Mouse (Mus musculus): ENCODE measurements around the gene Kmt2d. TPM values are rescaled to one million over a fixed set of nuclear protein-coding genes. Genes with fewer than 3 reads are reported as not detected.

Gene Kmt2d
- polyA plus RNA-seq, 1 experiment from 2014 or later: 8.5 TPM

GRCm38 (mm10) chr15:98851229-98851818 is 19.7 kb downstream of the Kmt2d start:
- Histone ChIP-seq H3K4me1 (ENCODE audit: control insufficient read depth, insufficient read depth, low read length) (no peaks in the 10 kb centered on the region), H3K27ac (ENCODE audit: low read length) (no peak overlapping the region), H3K27me3 (ENCODE audit: control insufficient read depth, insufficient read depth, low read length) (no peaks in the 10 kb centered on the region), H3K9me3 (replicated peaks; ENCODE audit: control insufficient read depth, low read length) (no peaks in the 10 kb centered on the region), H3K36me3 (ENCODE audit: control insufficient read depth, insufficient read depth) (peaks cover 94% of the 10 kb centered on the region), H3K4me2 (ENCODE audit: low read depth, low read length) (no peak overlapping the region), H3K4me3 (ENCODE audit: low read length) (no peak overlapping the region), H3K9ac (ENCODE audit: low read length) (no peak overlapping the region)
- 85% methylated on average over 21 of the region's 21 CpGs for WGBS
- no peak for ATAC-seq (replicated peaks; ENCODE audit: extremely low read depth, insufficient read depth, low FRiP score)

- no peaks in the 10 kb centered on the region for H3K4me1 ChIP-seq (ENCODE audit: control insufficient read depth, insufficient read depth, low read length)
- peaks cover 94% of the 10 kb centered on the region for H3K36me3 ChIP-seq (ENCODE audit: control insufficient read depth, insufficient read depth)
- no peak overlapping the region for H3K27ac ChIP-seq (ENCODE audit: low read length)
- H3K9ac ChIP-seq (ENCODE audit: low read length): no peak overlapping the region
- WGBS: 87% methylated on average over 14 of the region's 14 CpGs
- H3K9me3 ChIP-seq (replicated peaks; ENCODE audit: control insufficient read depth, low read length): no peaks in the 10 kb centered on the region
- no peaks in the 10 kb centered on the region for H3K27me3 ChIP-seq (ENCODE audit: control insufficient read depth, insufficient read depth, low read length)
- no peak overlapping the region for H3K4me2 ChIP-seq (ENCODE audit: low read depth, low read length)
- no peak overlapping the region for H3K4me3 ChIP-seq (ENCODE audit: low read length)
- no peak for ATAC-seq (replicated peaks; ENCODE audit: extremely low read depth, insufficient read depth, low FRiP score)
These were observed 20.3 kb downstream of the Kmt2d start for GRCm38 (mm10) chr15:98850668-98851067.

DNA sequence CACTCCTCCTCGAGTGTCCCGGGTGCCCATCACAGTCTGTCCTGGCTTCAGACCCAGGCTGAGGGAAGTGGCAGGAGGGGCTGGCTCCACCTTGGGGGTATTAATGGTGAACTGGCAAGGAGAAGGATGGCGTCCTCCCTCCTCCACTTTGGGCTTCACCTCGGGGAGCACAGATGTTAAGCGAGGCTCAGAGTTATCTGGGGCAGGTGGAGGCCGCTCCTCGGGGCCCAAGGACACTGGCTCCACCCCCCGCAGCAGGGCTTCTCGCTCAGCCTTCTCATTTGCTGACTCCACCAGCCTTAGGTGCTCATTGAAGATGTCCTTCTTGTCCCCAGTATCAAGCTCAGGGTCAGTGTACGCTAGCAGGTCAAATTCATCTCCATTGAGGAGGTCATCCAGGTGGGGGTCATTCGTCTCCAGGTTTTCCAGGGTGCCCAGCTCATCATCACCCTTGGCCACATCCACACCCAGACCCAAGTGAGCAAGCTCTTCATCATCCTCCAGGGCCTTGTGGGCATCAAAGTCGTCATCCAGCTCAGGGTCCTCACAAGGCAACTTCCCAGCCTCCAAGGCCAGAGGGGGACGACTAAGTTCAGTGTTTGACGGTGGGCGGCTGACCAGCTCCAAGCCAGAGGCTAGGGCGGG is 20.9 kb downstream of the Kmt2d start:
- ATAC-seq (replicated peaks; ENCODE audit: extremely low read depth, insufficient read depth, low FRiP score): no peak
- Histone ChIP-seq H3K27me3 (ENCODE audit: control insufficient read depth, insufficient read depth, low read length) (no peaks in the 10 kb centered on the region), H3K9me3 (replicated peaks; ENCODE audit: control insufficient read depth, low read length) (no peaks in the 10 kb centered on the region), H3K36me3 (ENCODE audit: control insufficient read depth, insufficient read depth) (peaks cover 94% of the 10 kb centered on the region), H3K9ac (ENCODE audit: low read length) (no peak overlapping the region), H3K27ac (ENCODE audit: low read length) (no peak overlapping the region), H3K4me2 (ENCODE audit: low read depth, low read length) (no peak overlapping the region), H3K4me1 (ENCODE audit: control insufficient read depth, insufficient read depth, low read length) (no peaks in the 10 kb centered on the region), H3K4me3 (ENCODE audit: low read length) (no peak overlapping the region)
- WGBS: 88% methylated on average over 16 of the region's 16 CpGs

DNA sequence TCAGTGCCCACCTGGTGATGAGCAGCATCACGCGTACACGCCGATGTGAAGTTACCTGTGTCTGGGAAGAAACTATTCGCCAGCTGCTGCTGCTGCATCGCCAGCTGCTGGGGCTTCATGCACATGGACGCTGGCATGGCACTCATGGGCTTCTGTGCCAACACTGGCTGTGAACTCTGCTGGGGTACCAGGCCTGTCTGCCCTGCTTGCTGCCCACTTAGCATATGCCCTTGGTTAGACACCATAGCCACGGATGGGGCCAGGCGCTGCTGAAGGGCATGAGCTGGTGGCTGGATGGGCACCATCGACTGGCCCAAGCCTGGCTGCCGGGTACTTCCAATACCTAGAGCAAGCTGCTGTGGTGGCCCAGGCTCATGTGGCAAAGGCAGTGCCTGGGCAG is 21.8 kb downstream of the Kmt2d start:
- no peaks in the 10 kb centered on the region for H3K27me3 ChIP-seq (ENCODE audit: control insufficient read depth, insufficient read depth, low read length)
- no peak overlapping the region for H3K4me2 ChIP-seq (ENCODE audit: low read depth, low read length)
- no peak overlapping the region for H3K4me3 ChIP-seq (ENCODE audit: low read length)
- no peak overlapping the region for H3K27ac ChIP-seq (ENCODE audit: low read length)
- H3K36me3 ChIP-seq (ENCODE audit: control insufficient read depth, insufficient read depth): peaks cover 96% of the 10 kb centered on the region
- no peak for ATAC-seq (replicated peaks; ENCODE audit: extremely low read depth, insufficient read depth, low FRiP score)
- no peaks in the 10 kb centered on the region for H3K9me3 ChIP-seq (replicated peaks; ENCODE audit: control insufficient read depth, low read length)
- WGBS: 95% methylated on average over 11 of the region's 11 CpGs
- no peaks in the 10 kb centered on the region for H3K4me1 ChIP-seq (ENCODE audit: control insufficient read depth, insufficient read depth, low read length)
- H3K9ac ChIP-seq (ENCODE audit: low read length): no peak overlapping the region

GRCm38 (mm10) chr15:98846140-98846539 is 24.9 kb downstream of the Kmt2d start:
- H3K9me3 ChIP-seq (replicated peaks; ENCODE audit: control insufficient read depth, low read length): no peaks in the 10 kb centered on the region
- WGBS: 91% methylated on average over 8 of the region's 8 CpGs
- H3K36me3 ChIP-seq (ENCODE audit: control insufficient read depth, insufficient read depth): peaks cover 92% of the 10 kb centered on the region
- no peaks in the 10 kb centered on the region for H3K27me3 ChIP-seq (ENCODE audit: control insufficient read depth, insufficient read depth, low read length)
- no peak overlapping the region for H3K4me2 ChIP-seq (ENCODE audit: low read depth, low read length)
- H3K4me1 ChIP-seq (ENCODE audit: control insufficient read depth, insufficient read depth, low read length): no peaks in the 10 kb centered on the region
- no peak overlapping the region for H3K4me3 ChIP-seq (ENCODE audit: low read length)
- H3K9ac ChIP-seq (ENCODE audit: low read length): no peak overlapping the region
- no peak for ATAC-seq (replicated peaks; ENCODE audit: extremely low read depth, insufficient read depth, low FRiP score)
- H3K27ac ChIP-seq (ENCODE audit: low read length): no peak overlapping the region

- Histone ChIP-seq H3K27ac (ENCODE audit: low read length) (no peak overlapping the region), H3K27me3 (ENCODE audit: control insufficient read depth, insufficient read depth, low read length) (no peaks in the 10 kb centered on the region), H3K4me2 (ENCODE audit: low read depth, low read length) (no peak overlapping the region), H3K4me3 (ENCODE audit: low read length) (no peak overlapping the region), H3K9ac (ENCODE audit: low read length) (no peak overlapping the region), H3K9me3 (replicated peaks; ENCODE audit: control insufficient read depth, low read length) (no peaks in the 10 kb centered on the region), H3K36me3 (ENCODE audit: control insufficient read depth, insufficient read depth) (peaks cover 92% of the 10 kb centered on the region), H3K4me1 (ENCODE audit: control insufficient read depth, insufficient read depth, low read length) (no peaks in the 10 kb centered on the region)
- 86% methylated on average over 2 of the region's 2 CpGs for WGBS
- no peak for ATAC-seq (replicated peaks; ENCODE audit: extremely low read depth, insufficient read depth, low FRiP score)
These were observed 25.9 kb downstream of the Kmt2d start for GRCm38 (mm10) chr15:98845149-98845548.

- Histone ChIP-seq H3K4me3 (ENCODE audit: low read length) (no peak overlapping the region), H3K9me3 (replicated peaks; ENCODE audit: control insufficient read depth, low read length) (no peaks in the 10 kb centered on the region), H3K27me3 (ENCODE audit: control insufficient read depth, insufficient read depth, low read length) (no peaks in the 10 kb centered on the region), H3K4me2 (ENCODE audit: low read depth, low read length) (no peak overlapping the region), H3K9ac (ENCODE audit: low read length) (no peak overlapping the region), H3K36me3 (ENCODE audit: control insufficient read depth, insufficient read depth) (peaks cover 92% of the 10 kb centered on the region), H3K27ac (ENCODE audit: low read length) (no peak overlapping the region), H3K4me1 (ENCODE audit: control insufficient read depth, insufficient read depth, low read length) (no peaks in the 10 kb centered on the region)
- 89% methylated on average over 11 of the region's 11 CpGs for WGBS
- ATAC-seq (replicated peaks; ENCODE audit: extremely low read depth, insufficient read depth, low FRiP score): no peak
These were observed 27.3 kb downstream of the Kmt2d start for GRCm38 (mm10) chr15:98843595-98844223.

DNA sequence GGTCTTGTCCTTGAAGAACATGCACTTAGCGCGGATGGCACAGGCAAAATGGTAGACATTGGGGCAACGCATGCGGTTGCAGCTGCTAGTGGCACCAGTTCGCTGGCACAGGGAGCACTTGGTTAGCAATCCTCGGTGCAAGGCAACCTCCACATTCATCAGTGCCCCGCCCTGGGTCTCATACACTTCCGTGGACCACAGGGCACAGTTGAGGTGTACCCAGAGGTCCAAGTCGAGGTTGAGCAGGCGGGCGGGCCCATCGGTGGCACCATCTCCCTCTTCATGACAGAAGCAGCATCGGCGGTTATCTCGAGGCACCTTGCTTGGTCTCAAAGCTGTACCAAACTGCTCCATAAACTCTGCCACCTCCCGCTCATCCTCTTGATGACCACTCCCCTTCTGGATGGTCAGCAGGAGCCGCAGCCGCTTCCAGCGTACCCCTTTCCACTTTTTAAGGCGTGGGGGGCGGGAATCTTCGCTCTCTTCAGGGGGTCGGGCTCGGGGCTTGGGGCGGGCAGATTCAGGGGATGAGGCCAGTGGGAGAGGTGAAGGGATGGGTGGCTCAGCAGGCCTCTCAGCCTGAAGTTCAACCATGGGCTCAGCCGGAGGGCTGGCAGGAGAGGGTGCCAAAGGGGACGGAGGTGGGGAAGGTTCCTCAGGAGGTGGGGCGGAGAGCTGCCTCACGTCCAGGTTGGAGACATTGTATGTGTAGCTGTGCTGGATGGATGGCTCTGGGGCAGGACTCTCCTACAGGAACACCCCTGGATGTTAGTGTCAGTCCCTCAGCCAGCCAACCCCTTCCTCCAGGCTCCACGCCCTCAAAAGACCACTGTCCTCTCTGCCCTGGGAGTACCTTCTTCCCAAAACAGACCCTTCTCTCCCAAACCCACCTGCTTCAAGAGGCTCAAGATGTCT is 31.1 kb downstream of the Kmt2d start:
- Histone ChIP-seq H3K27me3 (ENCODE audit: control insufficient read depth, insufficient read depth, low read length) (no peaks in the 10 kb centered on the region), H3K27ac (ENCODE audit: low read length) (no peak overlapping the region), H3K4me3 (ENCODE audit: low read length) (no peak overlapping the region), H3K9me3 (replicated peaks; ENCODE audit: control insufficient read depth, low read length) (no peaks in the 10 kb centered on the region), H3K4me1 (ENCODE audit: control insufficient read depth, insufficient read depth, low read length) (peaks cover 2% of the 10 kb centered on the region; the same call in 1 of the 2 replicates), H3K4me2 (ENCODE audit: low read depth, low read length) (no peak overlapping the region), H3K36me3 (ENCODE audit: control insufficient read depth, insufficient read depth) (peaks cover 95% of the 10 kb centered on the region), H3K9ac (ENCODE audit: low read length) (no peak overlapping the region)
- whole genome bisulfite sequencing: 94% methylated on average over 30 of the region's 30 CpGs
- no peak for ATAC-seq (replicated peaks; ENCODE audit: extremely low read depth, insufficient read depth, low FRiP score)

All from heart, embryonic 16.5 days (tissue).